Mouse (Mus musculus) heart, embryonic 11.5 days (tissue): Measurements from ENCODE around the gene Mfap3. TPM values are rescaled to one million over a fixed set of nuclear protein-coding genes. Genes with fewer than 3 reads are reported as not detected.
A peak's percentile ranks its signal among the peaks of the same experiment; 100 is the strongest.
"Not testable (repeated sequence)": the region's sequence is repeated elsewhere in the genome, so short reads cannot be mapped to it uniquely, and the experiment has no call there.

Experiments
- ATAC-seq: fragments of 200-750 bp; cut with Nextera tagmentation; replicated peaks from 2 replicates; pipeline ENCODE4 v1.8.0; 2017; ENCODE audit warnings: moderate library complexity; ENCODE audit not compliant: insufficient number of reproducible peaks, low FRiP score, low TSS enrichment
- H3K27ac ChIP-seq: fragments of 300-500 bp; sonication (generic); 2 replicates; pipeline ENCODE4 v1.5.1; 2014; ENCODE audit warnings: mild to moderate bottlenecking, low read depth, low read length
- H3K27me3 ChIP-seq: fragments of 300-500 bp; sonication (generic); 2 replicates; pipeline ENCODE4 v1.6.1; 2014; ENCODE audit warnings: mild to moderate bottlenecking, low read length, mixed read lengths; ENCODE audit not compliant: control insufficient read depth, insufficient read depth
- H3K36me3 ChIP-seq: fragments of 300-500 bp; sonication (generic); 2 replicates; pipeline ENCODE4 v1.6.1; 2014; ENCODE audit warnings: mild to moderate bottlenecking, low read length, moderate library complexity, mixed read lengths; ENCODE audit not compliant: control insufficient read depth, insufficient read depth
- H3K4me1 ChIP-seq: fragments of 300-500 bp; sonication (generic); 2 replicates; pipeline ENCODE4 v1.6.1; 2014; ENCODE audit warnings: low read length; ENCODE audit not compliant: control insufficient read depth, insufficient read depth
- H3K4me2 ChIP-seq: fragments of 300-500 bp; sonication (generic); 2 replicates; pipeline ENCODE4 v1.6.1; 2014; ENCODE audit warnings: mild to moderate bottlenecking, moderate library complexity
- H3K4me3 ChIP-seq: fragments of 300-500 bp; sonication (generic); 2 replicates; pipeline ENCODE4 v1.5.1; 2014; ENCODE audit warnings: low read depth, low read length
- H3K9ac ChIP-seq: fragments of 300-500 bp; sonication (generic); 2 replicates; pipeline ENCODE4 v1.6.1; 2014; ENCODE audit warnings: mild to moderate bottlenecking, low read depth, low read length, moderate library complexity
- H3K9me3 ChIP-seq: fragments of 300-500 bp; sonication (generic); replicated peaks from 2 replicates; pipeline ENCODE4 v1.6.1; 2016; ENCODE audit warnings: low read length; ENCODE audit not compliant: control insufficient read depth
- WGBS: fragments of 180-500 bp; shearing (Covaris S2); extraction: QIAGEN DNeasy Blood & Tissue Kit; methylation state at CpG from one replicate; pipeline ENCODE4 v1.1.7; 2014; ENCODE audit not compliant: insufficient replicate concordance; 5-methylcytosine and 5-hydroxymethylcytosine counted together
- polyA plus RNA-seq: library from polyadenylated mRNA; unstranded; fragments of >200 nt; fragmentation: Nextera tagmentation; extraction: Ambion mirVana; gene quantifications from 2 replicates; pipeline ENCODE4 v1.2.1, GENCODE M21; 2014

Gene Mfap3
- polyA plus RNA-seq, 1 experiment from 2014 or later: 32.7 TPM

DNA sequence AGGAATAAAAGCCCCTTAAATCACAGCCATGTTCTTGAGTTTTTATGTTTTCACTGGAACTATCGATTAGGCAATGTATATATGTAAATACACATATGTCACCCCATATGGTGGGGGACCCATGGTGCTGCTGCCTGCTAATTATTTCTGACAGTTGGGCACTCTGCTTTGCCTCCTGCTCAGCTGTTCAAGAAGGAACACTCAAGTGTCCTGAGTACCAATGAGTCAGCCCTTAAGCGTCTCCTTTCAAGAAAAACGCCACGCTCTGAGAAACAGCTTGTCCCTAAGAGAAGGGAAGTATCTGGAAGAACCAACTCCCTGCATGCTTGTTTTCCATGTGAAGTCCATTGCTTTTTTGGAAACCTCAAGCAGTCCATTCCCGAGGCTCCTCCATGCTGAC is 17.4 kb downstream of the Mfap3 start:
- Histone ChIP-seq H3K4me1 (no peaks in the 10 kb centered on the region), H3K4me2 (no peak overlapping the region), H3K4me3 (no peak overlapping the region), H3K36me3 (0 out of 2 replicates have a peak, but pooled peaks cover 3% of the 10 kb centered on the region), H3K27me3 (no peaks in the 10 kb centered on the region), H3K27ac (no peak overlapping the region), H3K9me3 (no peaks in the 10 kb centered on the region), H3K9ac (no peak overlapping the region)
- 94% methylated on average over 5 of the region's 5 CpGs for WGBS
- no peak for ATAC-seq

DNA sequence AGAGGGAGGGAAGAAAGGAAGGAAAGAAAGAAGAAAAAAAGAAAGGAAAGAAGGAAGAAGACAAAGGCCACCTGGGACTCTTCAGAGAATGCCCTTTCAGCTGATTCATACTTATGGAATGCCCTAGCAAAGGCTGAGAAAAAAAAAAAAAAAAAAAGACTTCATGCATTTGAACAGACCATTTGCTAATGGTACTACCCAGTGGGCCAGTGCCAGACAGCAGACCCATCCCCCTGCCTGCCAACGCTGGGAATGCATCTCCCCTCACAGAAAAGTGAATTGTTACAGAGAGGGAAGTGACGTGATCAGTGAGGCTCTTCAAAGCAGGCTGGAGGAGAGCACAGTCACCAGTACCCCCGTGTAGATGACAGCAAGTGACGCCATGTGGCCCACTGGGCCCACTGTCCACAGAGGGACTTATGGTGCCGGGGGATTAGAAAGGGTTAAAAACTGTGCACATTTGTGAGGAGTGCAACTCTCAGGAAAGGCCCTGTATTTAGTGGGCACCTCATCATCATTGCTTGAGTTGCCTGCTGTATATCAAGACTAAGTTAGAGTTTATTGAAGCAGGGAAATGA is 21.5 kb downstream of the Mfap3 start:
- H3K36me3 ChIP-seq: no peaks in the 10 kb centered on the region
- no peaks in the 10 kb centered on the region for H3K4me1 ChIP-seq
- H3K27ac ChIP-seq: no peak overlapping the region
- no peaks in the 10 kb centered on the region for H3K27me3 ChIP-seq
- H3K9ac ChIP-seq: no peak overlapping the region
- no peak overlapping the region for H3K4me3 ChIP-seq
- ATAC-seq: no peak
- H3K9me3 ChIP-seq: no peaks in the 10 kb centered on the region
- 69% methylated on average over 5 of the region's 5 CpGs for WGBS
- H3K4me2 ChIP-seq: no peak overlapping the region

DNA sequence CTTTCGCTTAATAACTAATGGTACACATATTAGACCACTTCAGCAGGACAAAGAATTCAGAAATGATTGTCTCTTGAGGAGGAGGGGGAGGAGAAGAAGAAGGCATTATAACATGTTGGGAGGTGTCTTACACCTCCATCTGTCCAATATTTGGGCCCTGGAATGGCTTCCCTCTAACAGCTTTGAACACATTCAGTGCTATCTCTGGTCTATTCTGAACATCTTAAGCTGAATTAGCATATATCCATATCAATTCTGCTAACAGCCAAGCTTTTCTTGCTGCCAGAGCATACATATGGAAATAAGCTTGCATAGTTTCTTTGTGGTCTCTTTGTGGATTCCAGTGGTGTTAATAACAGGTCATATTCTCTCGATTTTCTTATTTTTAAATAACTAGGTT is 22.2 kb downstream of the Mfap3 start:
- no peak for ATAC-seq
- Histone ChIP-seq H3K27me3 (no peaks in the 10 kb centered on the region), H3K4me3 (no peak overlapping the region), H3K27ac (no peak overlapping the region), H3K4me1 (no peaks in the 10 kb centered on the region), H3K9ac (no peak overlapping the region), H3K4me2 (no peak overlapping the region), H3K36me3 (no peaks in the 10 kb centered on the region), H3K9me3 (no peaks in the 10 kb centered on the region)
- WGBS: 79% methylated on average over 2 of the region's 2 CpGs

DNA sequence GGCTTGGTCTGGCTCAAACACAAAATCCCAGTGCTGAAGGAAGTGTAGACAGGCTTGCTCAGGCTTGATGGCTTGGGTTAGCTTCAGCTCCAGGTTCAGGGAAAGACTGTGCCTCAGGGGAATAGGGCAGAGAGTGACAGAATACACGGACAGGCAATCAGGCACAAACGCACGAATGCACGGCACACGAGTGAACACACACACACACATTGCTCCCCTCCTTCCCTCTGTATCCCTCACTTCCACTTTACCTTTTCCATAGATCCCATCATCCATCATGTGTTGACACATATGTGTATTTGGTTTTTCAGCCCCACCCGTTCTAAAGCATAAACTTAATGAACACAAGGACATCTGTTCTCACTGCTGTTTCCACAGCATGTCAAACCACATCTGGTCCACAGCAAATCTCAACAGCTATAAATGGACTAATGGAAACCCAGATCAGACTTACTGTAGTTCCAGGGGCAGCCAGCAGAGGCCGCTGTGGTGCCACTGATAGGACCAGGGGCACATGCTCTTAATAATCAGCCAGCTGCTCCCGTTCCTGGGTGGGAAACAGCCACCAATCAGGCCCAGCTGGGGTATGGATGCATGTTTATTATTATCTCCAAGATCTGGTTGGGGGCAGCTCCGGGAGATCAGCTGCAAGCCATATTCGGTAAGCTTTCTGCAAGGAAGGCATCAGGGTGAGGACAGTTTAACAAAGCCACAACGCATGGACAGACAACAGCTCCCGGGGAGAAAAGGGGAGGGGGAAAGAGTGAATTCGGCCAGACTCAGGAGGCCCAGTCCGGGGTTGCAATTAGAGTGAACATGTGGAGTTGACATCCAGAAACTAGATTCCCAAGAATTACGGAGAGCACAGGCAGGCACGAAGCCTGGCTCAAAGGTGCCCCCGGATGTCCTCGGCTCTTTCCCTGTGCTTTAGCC is 30.4 kb downstream of the Mfap3 start:
- 0 out of 2 replicates have a peak overlapping the region, but pooled peaks have one; percentile 16 for H3K9ac ChIP-seq

DNA sequence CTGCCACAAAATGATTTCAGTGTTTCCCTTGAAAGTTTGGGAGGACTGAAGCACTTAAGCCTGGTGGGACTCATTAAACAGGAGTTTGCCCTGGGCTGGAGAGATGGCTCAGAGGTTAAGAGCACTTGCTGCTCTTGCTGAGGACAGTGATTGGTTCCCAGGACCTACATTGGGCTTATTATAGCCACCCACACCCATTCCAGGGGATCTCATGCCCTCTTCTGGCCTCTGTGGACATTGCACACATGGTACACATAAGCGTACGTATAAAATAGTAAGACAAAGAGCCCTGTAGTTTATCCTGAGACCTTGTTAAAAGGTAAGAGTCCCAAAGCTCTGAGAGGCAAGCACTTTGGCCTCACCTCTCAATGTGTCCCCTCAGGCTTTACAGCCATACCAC is 31.8 kb downstream of the Mfap3 start:
- Histone ChIP-seq H3K27ac (no peak overlapping the region), H3K27me3 (no peaks in the 10 kb centered on the region), H3K36me3 (no peaks in the 10 kb centered on the region), H3K4me3 (no peak overlapping the region), H3K4me1 (no peaks in the 10 kb centered on the region), H3K9ac (no peak overlapping the region), H3K9me3 (no peaks in the 10 kb centered on the region), H3K4me2 (no peak overlapping the region)
- WGBS: 92% methylated on average over 2 of the region's 2 CpGs
- ATAC-seq: no peak

More for the DNA sequence above, 30.4 kb downstream of the Mfap3 start:
- H3K4me3 ChIP-seq: no peak overlapping the region
- no peaks in the 10 kb centered on the region for H3K4me1 ChIP-seq
- no peak overlapping the region for H3K27ac ChIP-seq
- H3K27me3 ChIP-seq: no peaks in the 10 kb centered on the region
- H3K9me3 ChIP-seq: no peaks in the 10 kb centered on the region
- 36% methylated on average over 18 of the region's 18 CpGs for WGBS
- no peaks in the 10 kb centered on the region for H3K36me3 ChIP-seq
- ATAC-seq: no peak; the same call in 1 of the 2 replicates
- peak overlapping the region; percentile 55 for H3K4me2 ChIP-seq

DNA sequence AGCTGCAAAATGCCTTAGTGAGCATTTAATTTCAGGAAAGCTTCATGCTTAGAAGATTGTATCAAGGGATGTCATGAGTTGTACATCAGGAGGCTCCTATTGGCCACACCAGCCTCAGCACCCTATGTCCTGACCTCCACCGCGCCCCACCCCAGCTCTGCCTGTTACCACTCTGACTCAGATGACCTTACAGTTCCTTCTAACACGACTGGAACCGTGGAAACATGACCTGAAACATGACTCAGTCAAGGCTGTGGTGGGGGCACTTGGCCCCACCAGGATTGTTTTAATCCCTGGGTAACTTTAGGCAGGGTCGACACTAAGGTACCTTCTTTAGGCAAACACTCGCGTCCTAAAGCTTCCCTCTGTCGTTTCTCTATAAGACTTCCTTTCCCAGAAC is 32.6 kb downstream of the Mfap3 start:
- Histone ChIP-seq H3K27ac (no peak overlapping the region), H3K9me3 (no peaks in the 10 kb centered on the region), H3K27me3 (no peaks in the 10 kb centered on the region), H3K9ac (no peak overlapping the region), H3K4me3 (no peak overlapping the region), H3K4me2 (no peak overlapping the region), H3K4me1 (no peaks in the 10 kb centered on the region), H3K36me3 (no peaks in the 10 kb centered on the region)
- no peak for ATAC-seq
- 82% methylated on average over 8 of the region's 8 CpGs for WGBS

DNA sequence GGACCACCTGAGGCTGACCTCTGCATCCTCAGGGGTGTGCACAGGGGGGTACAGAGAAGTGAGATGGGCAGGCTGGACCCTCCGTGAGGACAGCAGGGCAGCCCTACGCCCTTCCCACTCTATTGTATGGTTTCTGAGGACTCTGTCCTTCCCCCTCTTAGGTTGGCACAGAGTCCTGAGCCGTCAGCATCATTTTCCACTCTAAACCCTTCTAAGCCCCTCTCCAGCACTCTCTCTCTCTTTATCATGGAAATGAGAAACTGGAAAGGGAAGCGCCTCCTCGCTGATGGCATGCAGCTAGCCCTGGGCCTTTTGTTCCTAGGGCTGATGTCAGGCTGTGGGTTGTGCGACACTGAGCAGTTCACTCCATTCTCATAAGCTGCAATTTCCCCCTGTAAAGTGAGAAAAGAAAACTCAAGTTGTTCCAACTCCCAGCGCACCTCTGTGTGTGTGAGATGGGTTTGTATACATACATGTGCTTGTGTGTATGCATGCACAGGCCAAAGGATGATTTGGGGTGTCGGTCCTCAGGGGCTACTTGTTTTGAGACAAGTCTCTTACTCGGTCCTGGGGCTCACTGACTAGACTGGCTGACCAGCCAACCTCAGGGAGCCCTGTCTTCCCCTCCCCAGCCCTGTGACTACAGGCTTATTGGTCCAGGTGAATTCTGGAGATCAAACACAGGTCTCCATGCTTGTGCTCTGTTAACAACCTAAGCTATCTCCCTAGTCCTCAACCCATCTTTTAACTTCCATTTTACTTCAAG is 34.7 kb downstream of the Mfap3 start:
- H3K27ac ChIP-seq: no peak overlapping the region
- 61% methylated on average over 9 of the region's 9 CpGs for WGBS
- no peak overlapping the region for H3K4me2 ChIP-seq
- no peaks in the 10 kb centered on the region for H3K4me1 ChIP-seq
- H3K36me3 ChIP-seq: no peaks in the 10 kb centered on the region
- ATAC-seq: no peak
- H3K9me3 ChIP-seq: no peaks in the 10 kb centered on the region
- H3K9ac ChIP-seq: no peak overlapping the region
- no peaks in the 10 kb centered on the region for H3K27me3 ChIP-seq
- H3K4me3 ChIP-seq: no peak overlapping the region

DNA sequence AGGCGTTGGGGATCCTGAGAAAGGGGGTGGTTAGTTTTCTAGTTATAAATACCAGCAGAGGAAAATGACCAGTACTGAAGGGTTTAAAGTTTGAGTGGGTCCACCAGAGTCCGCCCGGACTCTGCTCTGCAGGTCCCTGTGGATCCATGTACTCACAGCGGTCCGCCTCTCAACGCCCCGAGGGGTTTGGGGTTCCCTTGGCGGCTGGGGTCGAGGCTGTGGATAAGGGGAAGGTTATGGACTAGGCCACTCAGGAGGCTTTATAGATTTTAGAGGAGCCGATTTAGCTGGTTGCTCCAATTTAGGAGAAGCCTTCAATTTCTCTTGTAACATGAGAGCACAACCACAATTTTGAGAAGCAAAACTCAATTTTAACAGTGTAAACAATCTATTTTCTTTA is 39.5 kb downstream of the Mfap3 start:
- not testable (repeated sequence) for H3K27me3 ChIP-seq, H3K4me3 ChIP-seq, H3K4me1 ChIP-seq, H3K36me3 ChIP-seq, ATAC-seq, H3K4me2 ChIP-seq, H3K9me3 ChIP-seq, H3K27ac ChIP-seq, H3K9ac ChIP-seq
- 81% methylated on average over 9 of the region's 10 CpGs for WGBS
